Mouse (Mus musculus): ENCODE data around the gene Adcy10. TPM values are rescaled to one million over a fixed set of nuclear protein-coding genes. Genes with fewer than 3 reads are reported as not detected.

Gene Adcy10
- total RNA-seq, 2 experiments from 2014 or later = 0.41 to 0.71 TPM

- intact Hi-C loops (cut with DNase I) = no loop called here
- no peak for DNase-seq (ENCODE audit: low spot score in 2 of 2)
These were observed 107.5 kb downstream of the Adcy10 start for GRCm38 (mm10) chr1:165592295-165593082.

- intact Hi-C loops (cut with DNase I) = no loop called here
- no peak for DNase-seq (ENCODE audit: low spot score in 2 of 2)
These were observed 109.9 kb downstream of the Adcy10 start for GRCm38 (mm10) chr1:165594699-165595421.

- no peak for DNase-seq (ENCODE audit: low spot score in 2 of 2)
- intact Hi-C loops (cut with DNase I) = no loop called here
These were observed 116.8 kb downstream of the Adcy10 start for GRCm38 (mm10) chr1:165601775-165602280.

GRCm38 (mm10) chr1:165603218-165603617 is 118.2 kb downstream of the Adcy10 start:
- intact Hi-C loops (cut with DNase I) = no loop called here
- DNase-seq (ENCODE audit: low spot score in 2 of 2) = no peak

GRCm38 (mm10) chr1:165604203-165604602 is 119.2 kb downstream of the Adcy10 start:
- no peak for DNase-seq (ENCODE audit: low spot score in 2 of 2)
- intact Hi-C loops (cut with DNase I) = no loop called here

- intact Hi-C loops (cut with DNase I) = no loop called here
These were observed 120.1 kb downstream of the Adcy10 start for GRCm38 (mm10) chr1:165605108-165605507.

GRCm38 (mm10) chr1:165605774-165606173 is 120.8 kb downstream of the Adcy10 start:
- intact Hi-C loops (cut with DNase I) = no loop called here
- peak in 1 of 2 experiments; percentile 66 for DNase-seq (ENCODE audit: low spot score in 2 of 2)

More at GRCm38 (mm10) chr1:165605108-165605507, 120.1 kb downstream of the Adcy10 start:
- no peak for DNase-seq (ENCODE audit: low spot score in 2 of 2)

GRCm38 (mm10) chr1:165608904-165609303 is 123.9 kb downstream of the Adcy10 start:
- intact Hi-C loops (cut with DNase I) = no loop called here
- DNase-seq (ENCODE audit: low spot score in 2 of 2) = no peak

- DNase-seq (ENCODE audit: low spot score in 2 of 2) = no peak
- intact Hi-C loops (cut with DNase I) = no loop called here
These were observed 124.7 kb downstream of the Adcy10 start for GRCm38 (mm10) chr1:165609495-165610320.

GRCm38 (mm10) chr1:165610321-165610999 is 125.5 kb downstream of the Adcy10 start:
- peak in 1 of 2 experiments; percentile 41 for DNase-seq (ENCODE audit: low spot score in 2 of 2)
- intact Hi-C loops (cut with DNase I) = no loop called here

GRCm38 (mm10) chr1:165612714-165613113 is 127.7 kb downstream of the Adcy10 start:
- no peak for DNase-seq (ENCODE audit: low spot score in 2 of 2)
- intact Hi-C loops (cut with DNase I) = no loop called here

GRCm38 (mm10) chr1:165613926-165614325 is 128.9 kb downstream of the Adcy10 start:
- intact Hi-C loops (cut with DNase I) = no loop called here
- no peak for DNase-seq (ENCODE audit: low spot score in 2 of 2)

- no peak for DNase-seq (ENCODE audit: low spot score in 2 of 2)
- intact Hi-C loops (cut with DNase I) = no loop called here
These were observed 129.8 kb downstream of the Adcy10 start for GRCm38 (mm10) chr1:165614793-165615192.

GRCm38 (mm10) chr1:165616652-165617051 is 131.7 kb downstream of the Adcy10 start:
- DNase-seq (ENCODE audit: low spot score in 2 of 2) = no peak
- intact Hi-C loops (cut with DNase I) = no loop called here

- no peak for DNase-seq (ENCODE audit: low spot score in 2 of 2)
- intact Hi-C loops (cut with DNase I) = no loop called here
These were observed 132.3 kb downstream of the Adcy10 start for GRCm38 (mm10) chr1:165617166-165617891.

- intact Hi-C loops (cut with DNase I) = no loop called here
- DNase-seq (ENCODE audit: low spot score in 2 of 2) = peak; percentile 34 to 55
These were observed 133.2 kb downstream of the Adcy10 start for GRCm38 (mm10) chr1:165618201-165618624.

GRCm38 (mm10) chr1:165625058-165625457 is 140.1 kb downstream of the Adcy10 start:
- intact Hi-C loops (cut with DNase I) = no loop called here
- DNase-seq (ENCODE audit: low spot score in 2 of 2) = no peak

GRCm38 (mm10) chr1:165625896-165626295 is 140.9 kb downstream of the Adcy10 start:
- intact Hi-C loops (cut with DNase I) = no loop called here
- DNase-seq (ENCODE audit: low spot score in 2 of 2) = no peak

All from left cerebral cortex, postnatal 25 days (tissue).